Mouse (Mus musculus): ENCODE data around the gene Snrpa.

DNA sequence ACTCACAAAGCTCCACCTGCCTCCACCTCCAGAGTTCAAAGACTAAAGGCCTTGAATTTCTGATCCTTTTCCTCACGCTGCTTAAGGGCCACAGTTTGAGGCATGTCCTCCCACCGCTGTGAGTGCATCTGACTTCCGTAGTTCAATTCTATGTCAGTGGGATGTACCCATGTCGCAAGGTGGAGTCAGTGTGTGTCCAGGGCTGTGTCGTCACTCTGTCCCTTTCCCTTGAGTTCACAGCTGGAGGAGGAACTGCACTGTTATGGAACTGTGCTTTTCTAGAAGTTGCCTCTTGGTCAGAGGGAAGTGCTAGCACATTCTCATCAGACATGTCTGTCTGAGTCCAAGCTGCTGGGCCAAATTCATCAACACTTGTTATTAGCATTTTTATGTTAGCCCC lies 42.5 kb upstream of the Snrpa start:
- TF ChIP-seq CTCF (IDR thresholded peaks at IDR 0.05; ENCODE audit: low read depth) = no peak
- TF ChIP-seq EP300 (IDR thresholded peaks at IDR 0.05; ENCODE audit: low read depth) = no peak
